Mouse (Mus musculus) inflammation-experienced regulatory T-cells, adult 6 months (primary cell): ENCODE measurements around the gene Ints6. TPM values are rescaled to one million over a fixed set of nuclear protein-coding genes. Genes with fewer than 3 reads are reported as not detected.

Experiments
- ATAC-seq: one replicate; pipeline ENCODE4 v1.8.0; 2017
- polyA plus RNA-seq, 3 experiments: library from polyadenylated mRNA; unstranded; fragments of 100-300 nt; shearing (Covaris generic); gene quantifications; one replicate each; pipeline ENCODE4 v1.2.1; 2017

The Ints6 gene
- polyA plus RNA-seq: 10 to 100 TPM; 14.9 to 28.1 (median 26.3) TPM

- ATAC-seq: peak; percentile 91
Observed at GRCm38 (mm10) chr14:62761036-62761881, at the start of gene Ints6. Ints6 (minus strand) TSS chr14:62761169.

- no peak for ATAC-seq
Observed at GRCm38 (mm10) chr14:62808661-62809523, 47.9 kb upstream of the Ints6 start.

DNA sequence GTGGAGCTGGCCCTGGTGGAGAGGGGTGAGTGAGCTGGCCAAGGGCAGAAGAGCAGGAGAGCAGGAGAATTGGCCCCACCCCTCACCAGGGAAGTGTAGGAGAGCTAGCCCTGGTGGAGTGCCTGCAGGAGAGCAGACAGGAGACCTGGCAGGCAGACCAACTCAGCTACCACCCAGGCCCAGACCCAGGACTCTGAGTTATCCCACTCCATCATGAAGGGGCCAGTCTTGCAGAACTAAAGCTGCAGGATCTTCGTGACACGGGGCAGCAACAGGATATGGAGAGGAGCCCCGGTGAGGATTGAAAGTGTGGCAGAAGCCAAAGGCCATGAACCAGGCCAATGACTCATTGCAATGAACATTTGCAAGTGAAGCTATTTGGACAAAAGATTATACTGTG, 46.0 kb upstream of the Ints6 start:
- ATAC-seq: no peak

DNA sequence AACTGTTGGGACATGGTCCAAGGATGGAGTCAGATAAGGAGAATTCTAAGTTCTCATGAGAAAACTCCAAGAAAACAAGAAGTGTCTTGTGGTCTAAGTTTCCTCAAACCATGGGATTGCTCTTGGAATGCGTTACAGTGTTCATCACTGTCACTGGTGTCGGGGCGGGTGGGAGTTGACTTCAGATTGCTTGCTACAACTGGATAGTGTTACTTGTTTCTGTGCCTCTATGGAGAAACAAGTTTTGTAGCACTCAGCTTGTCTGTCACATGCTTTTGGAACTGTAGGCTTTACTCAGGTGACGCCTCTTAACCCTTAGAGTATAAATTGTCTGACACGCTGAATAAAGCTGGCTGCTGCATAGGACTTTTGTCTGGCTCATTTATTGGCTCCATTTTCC, 42.2 kb upstream of the Ints6 start:
- no peak for ATAC-seq

DNA sequence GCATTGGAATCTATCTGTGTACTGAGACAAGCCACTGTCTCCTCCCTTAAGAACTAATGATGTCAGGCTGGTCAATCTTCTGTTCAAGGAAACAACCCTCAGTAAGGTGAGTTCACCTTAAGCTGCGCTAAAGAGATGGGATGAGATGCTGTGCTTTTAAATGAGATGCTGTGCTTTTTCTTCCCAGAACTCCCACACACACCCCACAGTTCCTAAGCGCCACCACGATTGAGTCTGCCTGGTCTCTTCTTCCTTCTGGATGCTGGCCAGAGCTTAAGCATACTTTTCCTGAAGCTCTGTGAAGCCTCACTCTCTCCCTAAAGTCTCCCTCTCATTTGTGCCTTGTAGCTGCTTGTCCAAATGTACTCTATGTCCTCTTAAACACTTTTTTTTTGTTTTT, 39.8 kb upstream of the Ints6 start:
- no peak for ATAC-seq

- ATAC-seq: peak; percentile 92
Observed at GRCm38 (mm10) chr14:62798608-62799101, 37.7 kb upstream of the Ints6 start.

DNA sequence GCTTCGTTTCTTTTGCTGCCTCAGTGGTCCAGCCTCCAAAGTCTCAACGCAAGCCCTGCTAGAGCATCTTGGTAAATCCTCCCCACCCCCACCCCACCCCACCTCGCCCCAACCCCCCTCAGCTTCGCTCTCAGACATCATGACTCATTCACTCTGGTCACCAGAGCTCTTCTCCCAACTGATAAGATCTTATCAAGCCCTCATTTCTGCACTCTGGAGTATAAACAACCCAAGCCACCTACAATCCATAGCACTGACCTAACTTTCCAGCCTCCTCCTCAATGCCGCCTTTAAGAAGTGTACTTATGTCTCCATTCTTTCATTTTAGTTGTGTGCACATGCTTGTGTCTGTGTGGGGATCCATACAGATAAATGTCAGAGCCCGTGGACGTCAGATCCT, 34.8 kb upstream of the Ints6 start:
- ATAC-seq: no peak

GRCm38 (mm10) chr14:62789282-62789681, 28.3 kb upstream of the Ints6 start:
- no peak for ATAC-seq

DNA sequence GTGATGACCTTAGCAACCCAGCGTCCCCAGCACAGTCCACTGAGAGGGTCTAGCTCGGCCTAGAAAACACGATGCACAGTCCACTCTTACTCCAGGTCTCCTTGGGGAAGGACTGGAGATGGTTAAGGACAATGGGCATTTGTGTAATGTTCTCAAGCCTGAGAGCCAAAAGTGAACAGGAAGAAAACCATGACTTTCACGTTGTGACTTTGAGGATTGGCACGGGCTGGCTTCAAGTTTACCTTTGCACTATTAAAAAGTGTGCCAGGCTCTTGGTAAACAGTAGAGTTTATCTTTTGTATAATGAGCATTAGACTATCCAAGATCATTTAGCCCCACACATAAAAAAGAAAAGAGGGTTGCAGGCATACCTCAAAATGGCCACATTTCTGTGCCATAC, 22.0 kb upstream of the Ints6 start:
- ATAC-seq: no peak

- ATAC-seq: no peak
Observed at GRCm38 (mm10) chr14:62780520-62781316, 19.7 kb upstream of the Ints6 start.

GRCm38 (mm10) chr14:62778095-62778494, 17.1 kb upstream of the Ints6 start:
- ATAC-seq: no peak

GRCm38 (mm10) chr14:62775034-62775433, 14.1 kb upstream of the Ints6 start:
- no peak for ATAC-seq

- ATAC-seq: no peak
Observed at GRCm38 (mm10) chr14:62774246-62774645, 13.3 kb upstream of the Ints6 start.

- no peak for ATAC-seq
Observed at GRCm38 (mm10) chr14:62773766-62774165, 12.8 kb upstream of the Ints6 start.

DNA sequence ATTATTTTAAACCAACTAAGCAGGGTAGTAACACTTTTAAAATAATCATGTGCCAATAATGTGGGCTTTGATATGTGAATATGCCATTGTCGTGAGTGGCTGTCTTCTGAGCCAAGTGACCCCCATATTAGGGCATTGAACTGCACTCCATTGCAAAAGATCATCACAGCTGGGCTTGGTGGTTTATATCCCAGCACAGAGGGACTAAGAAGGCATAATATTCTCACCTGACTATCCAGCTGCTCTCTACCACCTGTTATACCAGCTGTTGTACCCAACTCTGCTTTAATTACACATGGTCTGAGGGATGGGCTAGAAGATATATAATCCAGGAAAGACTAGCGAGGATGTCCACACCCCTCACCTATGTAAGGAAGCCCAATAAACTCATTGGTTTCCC, 4.4 kb upstream of the Ints6 start:
- no peak for ATAC-seq

- no peak for ATAC-seq
Observed at GRCm38 (mm10) chr14:62764371-62764770, 3.4 kb upstream of the Ints6 start.

DNA sequence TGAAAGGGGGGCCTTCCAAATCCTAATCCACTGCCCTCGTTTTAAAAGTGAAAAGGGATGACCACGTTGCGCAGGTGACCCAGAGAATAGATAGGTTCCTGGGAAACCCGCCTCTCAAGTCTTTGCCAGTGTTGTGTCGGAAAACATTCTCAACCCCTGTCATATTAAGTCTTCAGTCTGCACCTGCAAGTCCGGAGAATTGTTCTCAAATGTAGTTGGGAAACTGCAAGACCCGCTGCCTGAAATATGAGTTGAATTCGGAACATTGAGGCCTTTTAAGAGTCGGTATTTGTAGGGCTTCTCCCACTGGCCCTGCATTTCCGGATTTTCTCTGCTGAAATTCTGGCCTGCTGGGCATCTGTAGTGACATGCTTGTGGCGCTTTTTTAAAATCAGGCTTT, 974 bp upstream of the Ints6 start:
- no peak for ATAC-seq

DNA sequence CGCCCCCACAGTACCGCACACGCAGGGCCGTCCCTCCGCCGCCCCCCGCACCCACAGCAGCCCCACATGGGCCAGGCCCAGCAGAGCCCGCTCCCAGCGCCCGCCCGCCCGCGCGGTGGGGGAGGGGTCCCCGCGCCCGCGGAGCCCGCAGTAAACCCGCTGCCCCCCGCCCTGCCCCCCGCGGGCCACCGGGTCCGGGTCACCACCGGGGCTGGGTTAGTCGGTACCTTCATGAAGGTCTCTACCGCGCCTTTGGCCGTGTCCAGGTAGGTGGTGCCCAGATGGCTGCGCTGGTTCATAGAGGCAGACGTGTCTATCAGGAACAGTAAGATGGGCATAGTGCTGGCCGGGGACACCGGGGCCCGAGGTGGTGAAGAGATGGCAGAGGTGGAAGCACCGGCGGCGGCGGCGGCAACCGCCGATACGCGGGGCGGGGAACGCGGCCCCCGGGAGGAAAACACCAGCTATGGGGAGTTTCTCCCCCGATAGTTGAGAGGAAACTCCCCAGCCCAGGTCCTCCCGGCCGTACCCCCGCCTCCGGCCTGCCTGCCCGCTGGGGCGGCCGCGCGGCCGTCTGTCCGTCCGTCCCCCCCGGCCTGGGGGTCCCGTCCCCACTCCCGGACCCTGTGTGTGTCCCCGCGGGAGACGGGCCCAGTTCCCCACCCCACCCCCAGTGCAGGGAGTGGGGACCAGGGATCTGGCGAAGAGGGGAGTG, 491 bp downstream of the Ints6 start:
- peak; percentile 0 for ATAC-seq

DNA sequence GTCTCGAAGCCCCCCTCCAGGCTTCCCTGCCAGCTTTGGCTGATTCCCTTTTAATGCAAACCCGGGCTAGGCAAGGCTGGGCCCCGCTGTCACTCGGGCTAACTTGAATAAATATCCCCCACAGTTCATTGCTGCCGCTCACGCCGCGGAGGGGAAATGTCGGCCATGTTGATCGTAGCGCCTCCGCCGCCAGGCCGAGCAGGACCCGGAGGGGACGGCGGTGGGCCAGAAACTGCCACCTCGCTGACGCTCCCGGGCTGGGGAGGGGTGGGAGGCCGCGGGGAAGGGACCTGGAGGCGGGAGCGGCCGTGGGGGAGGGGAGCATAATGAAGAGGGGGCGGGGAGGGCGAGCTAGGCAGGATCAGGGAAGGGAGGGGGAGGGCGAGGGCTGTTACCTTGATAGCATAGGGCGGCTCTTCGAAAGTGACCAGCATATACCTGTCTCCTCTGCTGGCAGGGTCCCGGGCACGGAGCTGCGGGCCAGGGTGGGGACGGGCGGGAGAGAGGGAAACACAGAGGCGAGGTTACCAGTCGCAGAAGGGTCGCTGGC, 1.1 kb downstream of the Ints6 start:
- ATAC-seq: peak; percentile 16

GRCm38 (mm10) chr14:62758714-62759113, 2.3 kb downstream of the Ints6 start:
- ATAC-seq: no peak

- no peak for ATAC-seq
Observed at GRCm38 (mm10) chr14:62755095-62755640, 5.8 kb downstream of the Ints6 start.
